Mouse (Mus musculus) heart, adult 2 months (tissue): ENCODE measurements around the gene Tfap2b.

Source experiments
- CTCF ChIP-seq: fragments of 200-600 bp; IDR thresholded peaks from 2 replicates; pipeline ENCODE4 v1.8.1; 2022; ENCODE audit warnings: antibody characterized with exemption, mild to moderate bottlenecking, moderate library complexity
- POLR2A ChIP-seq: fragments of 200-500 bp; IDR thresholded peaks from 2 replicates; pipeline ENCODE4 v1.6.1; 2011; ENCODE audit warnings: mild to moderate bottlenecking, low read depth, low read length, control low read depth; ENCODE audit not compliant: insufficient read depth

DNA sequence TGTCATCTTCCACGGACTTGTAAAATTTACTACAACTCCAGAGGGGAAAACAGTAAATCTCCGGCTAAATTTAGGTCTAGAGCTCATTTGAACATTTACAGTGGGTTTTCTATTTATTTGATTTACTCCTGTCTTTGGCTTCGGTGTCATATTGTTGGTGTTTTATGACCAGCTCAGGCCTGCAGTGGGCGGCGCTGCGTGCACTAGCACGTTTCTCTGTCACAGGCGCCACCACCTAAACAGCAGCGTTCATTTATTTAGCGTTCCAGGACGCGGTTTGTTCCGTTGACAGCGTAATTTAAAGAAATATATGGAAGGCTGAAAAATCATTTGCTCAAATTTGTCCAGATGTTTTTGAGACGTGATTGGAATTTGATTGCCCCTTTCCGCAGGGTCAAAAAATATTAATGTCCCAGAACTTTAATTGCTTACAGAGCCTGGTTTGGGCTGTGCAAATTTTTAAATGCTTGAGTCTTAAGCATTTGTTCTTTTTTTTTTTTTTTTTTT lies 22.9 kb downstream of the Tfap2b start:
- TF ChIP-seq POLR2A (no peak), CTCF (no peak)
